Mouse (Mus musculus) ovary, postnatal 14 days (tissue): Measurements from ENCODE around the gene 4930556J24Rik.
"Not testable (repeated sequence)": the region's sequence is repeated elsewhere in the genome, so short reads cannot be mapped to it uniquely, and the experiment has no call there.

Experiments
- DNase-seq: peaks from one replicate; pipeline ENCODE4 v3.0.0; 2022; ENCODE audit warnings: low spot score

Gene 4930556J24Rik

DNA sequence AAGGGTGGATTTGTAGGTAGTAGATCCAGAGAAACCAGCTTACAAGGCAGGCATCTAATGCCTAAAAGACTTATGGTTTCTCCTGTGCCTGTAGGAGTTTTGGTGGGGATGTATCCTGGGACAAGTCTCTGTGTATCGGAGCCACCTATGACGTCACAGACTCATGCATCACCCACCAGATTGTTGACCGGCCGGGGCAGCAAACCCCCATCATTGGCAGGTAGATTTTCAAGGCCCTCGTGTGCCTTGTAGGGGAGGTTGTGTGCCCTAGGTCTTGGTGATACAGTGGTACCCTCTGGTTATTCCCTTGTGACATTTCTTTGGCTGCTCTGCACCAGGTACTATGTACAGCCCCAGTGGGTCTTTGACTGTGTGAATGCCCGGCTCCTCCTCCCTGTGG is at the start of gene 4930556J24Rik:
4930556J24Rik (minus strand) TSS at position 101 of the 400 bp plus-strand sequence.
- DNase-seq, result no peak

DNA sequence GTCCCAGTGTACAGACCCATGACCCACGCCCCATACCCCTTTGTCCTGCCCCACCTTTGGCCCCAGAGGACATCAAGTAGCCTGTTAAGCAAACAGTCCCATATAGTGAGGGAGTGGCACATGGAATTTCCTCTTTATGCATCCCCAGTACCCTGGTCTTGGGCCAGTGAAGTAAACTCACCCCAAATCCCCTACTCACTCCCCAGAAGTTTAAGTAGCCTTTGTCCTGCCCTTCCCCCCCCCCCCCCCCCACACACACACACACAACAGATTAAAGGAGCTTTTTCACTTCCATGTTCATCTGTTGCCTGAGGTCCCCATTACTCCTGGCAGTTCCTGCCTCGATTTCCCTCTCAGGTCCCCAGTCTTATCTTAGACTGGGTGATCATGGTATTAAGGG is 46.7 kb upstream of the 4930556J24Rik start:
- DNase-seq, result no peak

DNA sequence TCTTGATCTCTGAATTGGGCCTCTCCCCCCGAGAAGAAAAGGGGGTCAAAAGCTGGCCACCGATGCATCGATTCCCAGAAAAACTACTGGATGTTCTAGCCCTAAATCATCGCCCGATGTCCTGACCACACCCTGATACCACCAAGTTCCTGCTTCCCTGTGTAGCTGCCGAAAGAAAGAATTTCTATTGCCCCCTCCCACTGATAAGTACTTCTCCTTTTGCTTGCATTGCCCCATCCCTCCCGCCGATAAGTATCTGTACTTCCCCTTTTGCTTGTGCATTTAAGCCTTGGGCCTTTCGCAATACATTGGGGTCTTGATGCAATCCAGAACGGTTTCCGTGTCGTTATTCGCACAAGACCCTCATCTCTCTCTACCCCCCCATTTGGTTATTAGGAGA is 45.5 kb upstream of the 4930556J24Rik start:
- DNase-seq, result not testable (repeated sequence)

DNA sequence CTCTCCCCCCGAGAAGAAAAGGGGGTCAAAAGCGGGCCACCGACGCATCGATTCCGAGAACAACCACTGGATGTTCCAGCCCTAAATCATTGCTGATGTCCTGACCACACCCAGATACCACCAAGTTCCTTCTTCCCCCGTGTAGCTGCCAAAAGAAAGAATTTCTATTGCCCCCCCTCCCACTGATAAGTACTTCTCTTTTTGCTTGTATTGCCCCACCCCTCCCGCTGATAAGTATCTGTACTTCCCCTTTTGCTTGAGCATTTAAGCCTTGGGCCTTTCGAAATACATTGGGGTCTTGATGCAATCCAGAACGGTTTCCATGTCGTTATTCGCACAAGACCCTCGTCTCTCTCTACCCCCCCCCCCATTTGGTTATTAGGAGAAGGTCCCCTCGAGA is 39.2 kb upstream of the 4930556J24Rik start:
- DNase-seq, result not testable (repeated sequence)

DNA sequence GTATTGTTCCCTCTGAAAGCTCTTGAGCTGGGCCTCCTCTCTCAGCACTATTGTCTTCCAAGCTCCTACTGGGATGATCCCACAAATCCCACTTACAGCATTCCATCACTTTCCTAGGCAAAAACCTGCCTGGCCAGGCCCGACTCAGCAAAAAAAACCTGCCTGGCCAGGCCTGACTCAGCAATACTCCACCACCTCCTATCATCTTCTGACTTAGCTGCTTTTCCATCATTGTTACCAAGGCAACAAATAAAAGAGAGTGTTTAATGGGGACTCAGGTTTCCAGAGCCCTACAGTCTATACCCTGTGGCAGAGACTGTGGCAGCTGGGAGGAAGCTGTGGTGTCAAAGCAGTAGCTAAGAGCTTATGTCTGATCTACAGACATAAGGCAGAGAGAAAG is 36.0 kb upstream of the 4930556J24Rik start:
- no peak for DNase-seq

DNA sequence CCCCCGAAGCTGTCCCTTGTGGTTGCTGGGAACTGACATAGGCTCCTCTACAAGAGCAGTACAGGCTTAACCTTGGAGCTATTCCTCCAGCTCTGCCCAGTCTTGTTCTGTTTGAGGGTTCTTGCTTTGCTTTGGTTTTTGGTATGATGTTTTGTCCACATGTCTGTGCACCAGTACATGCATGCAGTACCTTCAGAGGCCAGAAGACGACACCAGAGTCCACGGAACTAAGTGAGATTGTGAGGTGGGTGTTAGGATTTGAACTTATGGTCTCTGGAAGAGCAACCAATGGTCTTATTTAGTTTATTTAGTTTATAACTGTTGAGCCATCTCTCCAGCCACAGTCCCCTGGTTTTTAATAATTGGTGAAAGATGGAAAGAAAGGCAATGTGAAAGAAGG is 29.9 kb upstream of the 4930556J24Rik start:
- DNase-seq, result no peak

DNA sequence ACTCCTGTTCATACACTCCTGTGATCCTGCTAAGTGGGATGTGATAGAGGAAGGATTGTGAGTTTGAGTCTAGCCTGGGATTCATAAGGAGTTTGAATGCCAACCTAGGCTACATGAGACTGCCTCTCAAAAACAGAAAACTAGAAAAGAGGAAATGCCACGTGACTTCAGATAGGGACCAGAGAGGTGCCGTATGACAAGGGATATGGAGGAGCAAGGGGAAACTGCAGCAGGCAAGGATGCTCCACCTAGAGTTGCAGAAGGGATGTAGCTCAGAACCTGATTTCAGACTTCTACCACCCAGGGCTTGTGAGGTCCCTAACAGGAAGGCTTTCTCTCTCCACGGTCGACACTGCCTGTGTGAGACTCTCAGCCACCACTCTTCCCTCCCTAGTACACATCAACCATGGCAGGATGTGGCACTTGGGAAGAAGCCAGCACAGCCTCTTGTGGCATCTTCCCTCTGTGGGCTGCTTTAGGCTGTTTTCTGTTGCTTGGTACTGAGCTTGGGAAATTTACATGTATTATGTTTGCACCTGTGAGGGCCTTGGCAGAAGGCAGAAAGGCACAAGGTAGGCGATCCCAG is 28.7 kb upstream of the 4930556J24Rik start:
- DNase-seq, result no peak

DNA sequence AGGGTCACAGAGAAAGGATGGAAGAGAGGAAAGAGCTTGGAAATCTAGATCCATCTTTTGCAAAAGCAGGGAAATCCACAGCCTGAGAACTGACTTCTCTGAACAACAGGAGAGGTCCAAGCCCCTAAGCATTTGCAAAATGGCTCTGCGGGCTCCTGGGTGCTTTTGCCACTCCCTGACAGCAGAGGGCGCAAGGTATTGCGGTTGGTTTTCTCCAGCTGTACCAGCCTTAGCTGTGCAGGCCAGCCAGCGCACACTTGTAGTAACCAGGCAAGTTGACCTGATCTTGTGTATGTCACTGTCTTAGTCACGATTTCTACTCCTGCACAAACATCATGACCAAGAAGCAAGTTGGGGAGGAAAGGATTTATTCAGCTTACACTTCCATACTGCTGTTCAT is 25.0 kb upstream of the 4930556J24Rik start:
- peak; percentile 43 for DNase-seq

DNA sequence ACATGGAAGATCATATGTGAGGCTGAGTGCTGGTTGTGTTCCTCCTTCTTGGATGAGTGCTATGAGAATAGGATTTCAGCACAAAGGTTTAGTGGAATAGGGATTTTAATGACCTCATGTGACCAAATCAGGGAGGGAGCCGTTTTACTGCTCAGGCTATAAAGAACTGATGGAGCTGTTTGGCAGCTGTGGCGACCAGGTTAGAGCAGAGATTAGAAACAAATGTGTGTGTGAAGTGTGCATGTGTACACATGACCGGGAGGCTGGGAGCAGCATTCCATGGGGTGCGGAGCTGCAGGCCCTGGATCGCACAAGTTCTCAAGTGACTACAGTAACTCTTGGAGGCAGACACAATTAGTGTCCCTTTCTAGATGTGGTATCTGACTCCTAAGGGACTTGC is 23.0 kb upstream of the 4930556J24Rik start:
- no peak for DNase-seq

DNA sequence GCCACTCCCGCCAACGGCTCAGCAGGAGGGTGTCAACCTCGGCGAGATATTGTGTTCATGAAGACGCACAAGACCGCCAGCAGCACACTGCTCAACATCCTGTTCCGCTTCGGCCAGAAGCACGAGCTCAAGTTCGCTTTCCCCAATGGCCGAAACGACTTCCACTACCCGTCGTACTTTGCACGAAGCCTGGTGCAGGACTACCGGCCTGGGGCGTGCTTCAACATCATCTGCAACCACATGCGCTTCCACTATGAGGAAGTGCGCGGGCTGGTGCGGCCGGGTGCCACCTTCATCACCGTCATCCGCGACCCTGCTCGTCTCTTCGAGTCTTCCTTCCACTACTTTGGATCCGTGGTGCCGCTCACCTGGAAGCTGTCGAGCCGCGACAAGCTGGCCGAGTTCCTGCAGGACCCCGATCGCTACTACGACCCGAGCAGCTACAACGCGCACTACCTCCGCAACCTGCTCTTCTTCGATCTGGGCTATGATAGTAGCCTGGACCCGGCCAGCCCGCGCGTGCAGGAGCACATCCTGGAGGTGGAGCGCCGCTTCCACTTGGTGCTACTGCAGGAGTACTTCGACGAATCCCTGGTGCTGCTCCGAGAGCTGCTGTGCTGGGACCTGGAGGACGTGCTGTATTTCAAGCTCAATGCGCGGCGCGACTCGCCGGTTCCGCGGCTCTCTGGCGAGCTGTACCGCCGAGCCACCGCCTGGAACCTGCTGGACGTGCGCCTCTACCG is 21.6 kb upstream of the 4930556J24Rik start:
- DNase-seq, result no peak

DNA sequence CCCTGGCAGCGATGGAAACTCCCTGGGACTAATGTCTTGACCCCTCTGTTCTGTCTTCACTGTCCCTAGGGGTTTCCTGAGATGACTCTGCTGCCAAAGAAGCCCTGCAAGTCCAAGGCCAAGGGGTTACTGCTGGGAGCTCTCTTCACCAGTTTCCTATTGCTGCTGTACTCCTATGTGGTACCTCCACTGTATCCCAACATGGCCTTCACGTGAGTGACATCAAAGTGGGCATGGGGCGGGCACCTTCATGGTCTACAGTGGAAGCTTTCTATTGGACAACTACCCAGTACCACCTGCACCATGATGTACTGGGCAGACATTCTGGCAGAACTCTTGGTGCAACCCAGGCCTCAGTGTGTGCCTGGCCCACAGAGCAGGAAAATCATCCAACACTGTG is 20.3 kb upstream of the 4930556J24Rik start:
- no peak for DNase-seq

DNA sequence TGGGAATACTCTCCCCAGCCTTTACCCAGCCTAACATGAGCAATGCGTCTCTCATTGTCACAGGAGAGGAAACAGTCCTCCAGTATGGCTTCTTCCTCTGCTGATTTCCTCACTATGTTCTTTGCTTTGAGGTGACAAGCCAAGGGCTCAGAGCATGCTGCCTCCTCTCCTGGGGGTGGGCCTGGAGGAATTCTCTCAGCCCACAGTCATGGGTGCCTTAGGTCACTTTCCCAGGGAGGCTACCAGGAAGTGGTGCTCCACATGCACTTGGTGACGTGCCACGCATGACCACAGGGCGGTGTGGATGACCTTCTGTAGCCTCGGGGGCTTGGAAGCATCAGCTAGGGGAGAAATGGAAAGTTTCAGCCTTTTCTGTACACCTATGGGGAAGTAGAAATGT is 18.9 kb upstream of the 4930556J24Rik start:
- DNase-seq, result no peak

DNA sequence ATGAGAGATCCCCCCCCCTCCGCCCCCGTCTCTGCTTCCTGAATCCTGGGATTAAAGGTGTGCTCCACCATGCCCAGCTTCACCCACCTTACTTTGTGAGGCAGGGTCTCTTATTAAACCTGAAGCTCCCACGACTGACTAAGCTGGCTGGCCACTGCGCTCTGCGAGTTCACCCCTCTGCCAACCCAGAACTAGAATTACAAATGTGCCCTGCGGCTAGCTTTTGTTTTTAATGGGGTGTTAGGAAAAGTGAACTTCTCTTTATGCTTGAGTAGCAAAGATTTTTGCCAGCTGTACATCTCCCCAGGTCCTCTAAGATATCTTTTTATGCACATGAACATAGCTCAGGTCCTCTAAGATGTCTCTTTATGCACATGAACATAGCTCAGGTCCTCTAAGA is 17.3 kb upstream of the 4930556J24Rik start:
- DNase-seq, result no peak

DNA sequence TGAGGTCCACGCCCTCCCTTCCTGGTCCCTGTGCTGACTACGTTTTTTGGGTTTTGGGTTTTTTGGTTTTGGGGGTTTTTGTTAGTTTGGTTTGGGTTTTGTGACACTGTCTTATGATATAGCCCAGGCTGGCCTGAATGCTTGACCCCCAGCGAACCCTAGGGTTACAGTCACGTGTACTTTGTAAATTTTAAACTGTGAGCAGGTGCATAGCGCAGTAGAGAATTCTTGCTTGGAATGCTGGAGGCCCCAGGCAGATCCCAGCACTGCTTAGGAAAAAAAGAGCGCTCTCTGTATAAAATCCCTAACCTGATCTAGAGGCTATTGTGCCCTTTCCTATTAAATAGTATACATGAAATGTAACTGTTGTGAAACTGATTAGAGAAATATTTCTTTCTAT is 16.6 kb upstream of the 4930556J24Rik start:
- DNase-seq, result no peak

DNA sequence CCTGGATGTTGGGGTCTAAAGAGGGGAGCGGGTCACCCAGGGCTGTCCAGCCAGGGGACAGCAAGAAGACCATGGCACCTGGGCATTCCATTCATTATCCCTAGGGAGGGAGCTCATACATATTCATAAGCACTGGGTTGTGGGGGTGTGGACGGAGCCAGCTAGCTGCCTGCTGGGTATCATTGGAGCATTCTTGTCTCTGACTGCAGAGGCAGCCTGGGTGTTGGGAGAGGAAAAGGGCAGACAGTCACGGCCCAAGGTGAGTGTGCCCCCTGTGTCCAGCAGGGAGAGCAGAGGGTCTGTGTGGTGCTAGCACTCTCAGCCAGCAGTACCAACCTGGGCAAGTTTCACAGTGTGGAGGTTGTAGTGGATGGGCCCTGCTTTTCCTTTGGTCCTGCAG is 13.2 kb upstream of the 4930556J24Rik start:
- no peak for DNase-seq

DNA sequence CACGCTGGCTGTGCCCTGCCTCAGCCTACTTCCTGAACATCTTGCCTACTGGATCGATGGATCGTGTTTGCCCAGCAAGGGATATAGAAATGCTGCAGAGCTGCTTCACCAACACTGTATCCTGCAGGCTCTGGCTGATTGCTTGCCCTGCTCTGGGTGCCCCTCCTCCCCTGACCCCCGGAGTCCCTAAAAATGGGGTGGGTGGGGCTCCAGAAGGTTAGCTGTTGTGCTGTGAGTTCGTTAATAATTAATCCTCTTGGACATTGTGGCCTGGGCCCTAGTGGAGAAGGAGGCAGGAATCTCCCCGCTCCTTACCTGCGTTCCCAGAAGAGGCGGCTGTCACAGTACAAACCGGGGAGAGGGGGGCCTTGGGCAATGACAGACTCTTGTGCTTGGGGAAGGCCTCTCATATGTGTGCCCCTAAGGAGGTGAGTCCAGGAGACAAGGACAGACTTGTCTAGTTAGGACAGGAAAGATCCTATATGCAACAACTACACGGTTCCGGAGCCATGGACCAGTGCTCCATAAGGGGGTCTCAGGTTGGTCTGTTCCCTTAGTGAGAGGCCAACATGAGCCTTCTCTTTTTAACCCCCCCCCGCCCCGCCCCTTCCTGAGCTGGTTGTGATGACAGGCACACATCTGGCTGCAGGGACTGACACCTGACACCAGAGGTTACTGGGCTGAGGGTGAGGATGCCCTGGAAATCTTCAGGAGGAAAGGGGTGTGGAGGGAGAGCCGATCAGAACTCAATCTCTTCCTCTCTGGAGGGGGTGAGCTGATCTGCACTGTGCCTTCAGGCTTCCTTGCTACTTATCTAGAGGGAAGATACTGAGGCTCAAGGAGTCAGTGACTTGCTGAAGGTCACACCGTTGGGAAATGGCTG is 7.5 kb upstream of the 4930556J24Rik start:
- DNase-seq, result no peak

DNA sequence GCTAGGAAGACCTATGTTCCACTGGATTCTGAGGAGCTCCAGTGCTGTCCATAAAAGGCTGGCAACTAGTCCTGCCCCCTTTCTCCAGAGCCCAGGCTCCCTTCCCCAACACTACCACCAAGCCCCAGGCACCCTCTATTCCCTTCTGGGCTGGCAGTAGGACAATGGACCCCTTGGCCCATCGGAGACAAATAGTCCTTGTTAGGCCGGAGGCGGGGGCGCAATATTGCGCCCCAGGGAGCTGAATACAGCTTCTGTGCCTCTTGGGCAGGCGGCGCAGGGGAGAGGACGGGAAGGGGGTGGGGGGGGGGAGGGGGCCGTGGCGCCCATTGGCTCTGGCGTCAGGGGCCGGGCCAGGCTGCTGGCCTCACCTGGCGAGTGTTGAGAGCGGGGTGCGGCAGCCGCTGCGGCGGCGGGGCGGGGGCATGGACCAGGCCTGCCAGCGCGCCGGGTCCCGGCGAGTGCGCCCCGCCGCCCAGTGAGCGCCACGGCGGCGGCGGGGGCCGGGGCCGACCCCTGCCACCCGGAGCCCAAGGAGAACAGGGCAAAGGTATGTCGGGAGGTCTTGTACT is 6.8 kb upstream of the 4930556J24Rik start, which contains the start of gene Gal3st1:
Gal3st1 (plus strand) TSS at position 346 of the 572 bp plus-strand sequence.
- no peak for DNase-seq

DNA sequence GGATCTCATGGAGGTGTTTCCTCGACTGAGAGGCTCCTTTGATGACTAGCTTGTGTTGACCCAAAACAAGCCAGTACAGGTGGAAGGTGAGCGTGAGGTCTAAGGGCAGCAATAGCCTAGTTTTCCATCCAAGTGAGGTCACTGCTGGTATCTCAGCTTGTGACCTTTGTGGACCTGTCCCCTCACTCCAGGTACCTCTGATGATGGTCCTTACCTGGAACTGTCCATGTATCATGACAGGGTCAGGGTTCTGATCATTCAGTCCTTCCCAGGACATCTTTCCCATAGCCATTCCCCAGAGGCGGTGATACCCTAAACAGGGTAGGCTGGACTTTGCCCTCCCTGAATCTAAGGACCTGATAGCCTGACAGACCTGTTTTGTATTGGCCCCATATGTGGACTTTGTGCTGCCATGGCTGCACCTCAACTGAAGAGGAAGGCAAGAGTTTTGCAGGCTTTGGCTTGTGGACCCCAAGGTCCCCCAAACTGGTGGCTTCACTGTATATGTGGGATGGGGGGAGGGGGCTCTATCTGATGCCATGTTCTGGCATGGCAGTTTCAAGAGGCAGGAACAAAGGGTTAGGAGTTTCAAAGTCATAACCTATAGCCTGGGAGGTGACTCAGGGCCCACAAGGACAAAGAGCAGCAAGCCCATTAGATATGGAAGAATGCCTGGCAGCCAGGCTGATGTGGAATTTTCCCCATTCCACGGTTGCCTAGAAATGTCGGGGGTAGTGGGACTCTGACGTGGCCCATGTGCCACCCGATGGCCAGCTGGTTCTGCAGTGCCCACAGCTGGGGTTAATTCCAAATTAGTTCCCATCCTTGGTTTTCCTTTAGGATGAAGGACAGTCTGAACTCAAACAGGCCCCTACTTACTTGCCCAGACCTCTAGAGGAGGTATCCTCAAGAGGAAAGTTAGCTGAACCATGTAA is 6.0 kb upstream of the 4930556J24Rik start:
- no peak for DNase-seq

DNA sequence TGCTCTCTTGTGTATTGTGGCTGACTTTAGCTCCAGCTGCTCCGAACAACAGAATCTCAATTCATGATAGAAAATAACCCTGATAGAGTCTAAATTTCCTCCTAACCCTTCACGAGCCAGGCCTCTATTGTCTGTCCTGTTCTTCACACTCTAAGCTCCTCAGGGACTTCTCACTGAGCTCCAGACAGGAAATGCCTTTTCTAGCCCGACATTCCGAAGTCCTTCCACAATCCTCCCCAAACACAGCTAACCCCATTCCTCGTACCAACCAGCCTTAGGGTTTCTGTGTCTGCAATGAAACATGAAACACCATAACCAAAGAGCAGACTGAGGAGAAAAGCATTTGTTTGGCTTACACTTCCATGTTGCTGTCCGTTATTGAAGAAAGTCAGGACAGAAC is 5.0 kb upstream of the 4930556J24Rik start:
- no peak for DNase-seq

DNA sequence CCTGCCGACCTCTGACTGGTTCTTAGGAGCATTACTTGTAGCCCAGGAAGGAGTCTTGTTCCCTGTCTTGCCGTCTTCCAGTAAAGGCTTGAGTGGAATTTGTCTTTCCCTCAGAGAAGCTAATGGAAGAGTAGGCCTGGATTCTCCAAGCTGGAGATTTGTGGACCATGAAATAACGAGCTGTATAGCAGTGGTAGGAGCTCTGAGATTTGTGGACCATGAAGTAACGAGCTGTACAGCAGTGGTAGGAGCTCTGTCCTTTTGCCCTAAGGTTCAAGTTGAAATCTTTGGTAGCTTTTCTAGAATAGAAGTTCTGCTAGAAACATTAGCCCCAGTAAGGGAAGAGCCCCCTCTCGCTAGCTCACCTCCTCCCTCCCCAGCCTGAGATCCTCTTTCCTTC is 1.8 kb upstream of the 4930556J24Rik start:
- DNase-seq, result no peak

DNA sequence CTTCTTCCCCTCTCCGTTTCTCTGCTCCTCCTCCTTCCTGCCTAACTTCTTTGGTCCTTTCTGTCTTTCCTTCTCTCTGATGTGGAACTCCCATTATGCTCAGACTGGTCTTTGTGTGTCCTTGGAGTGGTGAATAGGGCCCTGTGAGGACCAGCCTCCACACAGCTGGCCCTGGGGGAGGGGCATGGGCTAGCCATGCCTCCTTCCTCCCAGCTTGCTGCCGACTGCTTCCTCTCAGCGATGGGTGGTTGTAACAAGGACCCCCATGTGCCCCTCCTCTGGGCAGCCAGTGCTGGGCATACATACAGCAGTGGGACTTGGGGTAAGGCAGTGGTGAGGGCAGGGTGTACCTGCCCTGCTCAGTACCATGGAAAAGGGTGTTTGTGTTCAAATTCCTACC is 2.3 kb downstream of the 4930556J24Rik start:
- no peak for DNase-seq
